Mouse (Mus musculus): ENCODE data around the gene Pitpnc1. TPM values are rescaled to one million over a fixed set of nuclear protein-coding genes. Genes with fewer than 3 reads are reported as not detected.

Gene Pitpnc1
- polyA plus RNA-seq, 1 experiment from 2014 or later, result 20.4 TPM

GRCm38 (mm10) chr11:107264889-107265615 is 205.4 kb downstream of the Pitpnc1 start:
- peaks cover 8% of the 10 kb centered on the region for H3K9me3 ChIP-seq (replicated peaks)
- H3K36me3 ChIP-seq, result peaks cover 14% of the 10 kb centered on the region
- no peak overlapping the region for H3K4me3 ChIP-seq
- peaks cover 15% of the 10 kb centered on the region; the same call in 1 of the 2 replicates for H3K4me1 ChIP-seq
- 83% methylated on average over 20 of the region's 20 CpGs for WGBS
- no peak overlapping the region for H3K27ac ChIP-seq (replicated peaks)
- DNase-seq (ENCODE audit: low spot score), result no peak
- no peaks in the 10 kb centered on the region for H3K27me3 ChIP-seq (ENCODE audit: low read depth, poor library complexity, severe bottlenecking)

- H3K36me3 ChIP-seq, result peaks cover 9% of the 10 kb centered on the region
- 82% methylated on average over 9 of the region's 9 CpGs for WGBS
- no peaks in the 10 kb centered on the region for H3K27me3 ChIP-seq (ENCODE audit: low read depth, poor library complexity, severe bottlenecking)
- H3K27ac ChIP-seq (replicated peaks), result no peak overlapping the region
- H3K9me3 ChIP-seq (replicated peaks), result peaks cover 8% of the 10 kb centered on the region
- no peak overlapping the region for H3K4me3 ChIP-seq
- H3K4me1 ChIP-seq, result peaks cover 21% of the 10 kb centered on the region
- no peak for DNase-seq (ENCODE audit: low spot score)
These were observed 206.7 kb downstream of the Pitpnc1 start for GRCm38 (mm10) chr11:107263838-107264237.

DNA sequence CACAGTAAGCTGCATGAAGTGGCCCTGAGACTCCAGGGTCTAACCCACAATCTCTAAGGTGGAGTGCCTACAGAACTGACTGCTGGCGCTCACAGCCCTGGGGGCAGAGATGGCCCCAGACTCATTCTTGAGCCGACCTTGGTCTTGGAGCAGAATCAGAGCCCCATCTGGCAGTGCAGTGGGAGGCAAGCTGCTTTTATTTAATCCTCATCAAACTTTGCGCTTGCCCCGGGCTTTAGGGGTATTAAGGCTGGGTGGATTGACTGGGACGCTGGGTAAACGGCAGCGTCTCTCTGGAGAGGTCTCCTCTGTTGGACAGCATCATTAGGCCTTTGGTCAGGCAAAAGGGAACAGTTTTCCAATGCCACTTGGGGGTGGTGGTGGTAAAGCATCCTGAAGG is 211.1 kb downstream of the Pitpnc1 start:
- H3K9me3 ChIP-seq (replicated peaks), result no peaks in the 10 kb centered on the region
- H3K36me3 ChIP-seq, result 0 out of 2 replicates have a peak, but pooled peaks cover 3% of the 10 kb centered on the region
- peaks cover 11% of the 10 kb centered on the region for H3K4me1 ChIP-seq
- H3K27me3 ChIP-seq (ENCODE audit: low read depth, poor library complexity, severe bottlenecking), result no peaks in the 10 kb centered on the region
- 81% methylated on average over 7 of the region's 7 CpGs for WGBS
- no peak for DNase-seq (ENCODE audit: low spot score)
- H3K27ac ChIP-seq (replicated peaks), result no peak overlapping the region
- H3K4me3 ChIP-seq, result no peak overlapping the region

GRCm38 (mm10) chr11:107255185-107255584 is 215.3 kb downstream of the Pitpnc1 start:
- Histone ChIP-seq H3K27ac (replicated peaks) (no peak overlapping the region), H3K27me3 (ENCODE audit: low read depth, poor library complexity, severe bottlenecking) (no peaks in the 10 kb centered on the region), H3K36me3 (peaks cover 23% of the 10 kb centered on the region), H3K4me3 (no peak overlapping the region), H3K9me3 (replicated peaks) (no peaks in the 10 kb centered on the region), H3K4me1 (peaks cover 6% of the 10 kb centered on the region)
- DNase-seq (ENCODE audit: low spot score), result no peak
- 92% methylated on average over 11 of the region's 11 CpGs for WGBS

GRCm38 (mm10) chr11:107254181-107254580 is 216.3 kb downstream of the Pitpnc1 start:
- no peaks in the 10 kb centered on the region for H3K9me3 ChIP-seq (replicated peaks)
- H3K36me3 ChIP-seq, result peaks cover 25% of the 10 kb centered on the region
- H3K27me3 ChIP-seq (ENCODE audit: low read depth, poor library complexity, severe bottlenecking), result no peaks in the 10 kb centered on the region
- 86% methylated on average over 7 of the region's 7 CpGs for WGBS
- H3K27ac ChIP-seq (replicated peaks), result no peak overlapping the region
- no peak for DNase-seq (ENCODE audit: low spot score)
- H3K4me3 ChIP-seq, result no peak overlapping the region
- H3K4me1 ChIP-seq, result no peaks in the 10 kb centered on the region

DNA sequence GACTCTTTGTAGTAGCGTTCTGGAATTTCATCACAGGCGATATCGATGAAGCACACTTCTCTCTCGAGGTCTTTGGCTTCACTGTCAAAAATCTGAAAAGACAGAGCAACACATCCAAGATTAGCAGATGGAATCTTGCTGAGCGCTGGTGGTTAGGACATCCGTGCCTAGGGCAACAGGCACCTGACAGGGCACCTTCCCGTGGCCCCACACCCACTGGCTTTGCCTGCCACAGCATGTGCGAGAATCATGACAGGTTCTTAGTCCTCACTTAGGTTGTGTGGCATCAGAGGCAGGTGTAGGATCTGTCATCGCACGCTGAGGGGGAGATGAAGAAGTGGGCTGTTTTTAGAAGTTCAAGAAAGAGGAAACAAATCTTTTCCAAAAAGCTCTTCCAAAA is 218.5 kb downstream of the Pitpnc1 start:
- no peaks in the 10 kb centered on the region for H3K9me3 ChIP-seq (replicated peaks)
- H3K4me1 ChIP-seq, result no peaks in the 10 kb centered on the region
- H3K27me3 ChIP-seq (ENCODE audit: low read depth, poor library complexity, severe bottlenecking), result no peaks in the 10 kb centered on the region
- 96% methylated on average over 10 of the region's 10 CpGs for WGBS
- H3K4me3 ChIP-seq, result no peak overlapping the region
- DNase-seq (ENCODE audit: low spot score), result no peak
- H3K27ac ChIP-seq (replicated peaks), result no peak overlapping the region
- peaks cover 38% of the 10 kb centered on the region for H3K36me3 ChIP-seq

- Histone ChIP-seq H3K4me3 (no peak overlapping the region), H3K27ac (replicated peaks) (no peak overlapping the region), H3K36me3 (peaks cover 38% of the 10 kb centered on the region), H3K9me3 (replicated peaks) (no peaks in the 10 kb centered on the region), H3K4me1 (no peaks in the 10 kb centered on the region), H3K27me3 (ENCODE audit: low read depth, poor library complexity, severe bottlenecking) (no peaks in the 10 kb centered on the region)
- 87% methylated on average over 7 of the region's 7 CpGs for WGBS
- DNase-seq (ENCODE audit: low spot score), result no peak
These were observed 219.0 kb downstream of the Pitpnc1 start for GRCm38 (mm10) chr11:107251460-107251859.

- no peak overlapping the region for H3K27ac ChIP-seq (replicated peaks)
- peaks cover 39% of the 10 kb centered on the region for H3K36me3 ChIP-seq
- DNase-seq (ENCODE audit: low spot score), result no peak
- no peaks in the 10 kb centered on the region for H3K4me1 ChIP-seq
- WGBS, result 97% methylated on average over 8 of the region's 8 CpGs
- H3K4me3 ChIP-seq, result no peak overlapping the region
- no peaks in the 10 kb centered on the region for H3K27me3 ChIP-seq (ENCODE audit: low read depth, poor library complexity, severe bottlenecking)
- no peaks in the 10 kb centered on the region for H3K9me3 ChIP-seq (replicated peaks)
These were observed 219.6 kb downstream of the Pitpnc1 start for GRCm38 (mm10) chr11:107250882-107251281.

- no peaks in the 10 kb centered on the region for H3K9me3 ChIP-seq (replicated peaks)
- no peak overlapping the region for H3K27ac ChIP-seq (replicated peaks)
- peaks cover 44% of the 10 kb centered on the region for H3K36me3 ChIP-seq
- DNase-seq (ENCODE audit: low spot score), result no peak
- no peaks in the 10 kb centered on the region for H3K27me3 ChIP-seq (ENCODE audit: low read depth, poor library complexity, severe bottlenecking)
- WGBS, result 98% methylated on average over 7 of the region's 7 CpGs
- H3K4me3 ChIP-seq, result no peak overlapping the region
- no peaks in the 10 kb centered on the region for H3K4me1 ChIP-seq
These were observed 221.7 kb downstream of the Pitpnc1 start for GRCm38 (mm10) chr11:107248753-107249152.

DNA sequence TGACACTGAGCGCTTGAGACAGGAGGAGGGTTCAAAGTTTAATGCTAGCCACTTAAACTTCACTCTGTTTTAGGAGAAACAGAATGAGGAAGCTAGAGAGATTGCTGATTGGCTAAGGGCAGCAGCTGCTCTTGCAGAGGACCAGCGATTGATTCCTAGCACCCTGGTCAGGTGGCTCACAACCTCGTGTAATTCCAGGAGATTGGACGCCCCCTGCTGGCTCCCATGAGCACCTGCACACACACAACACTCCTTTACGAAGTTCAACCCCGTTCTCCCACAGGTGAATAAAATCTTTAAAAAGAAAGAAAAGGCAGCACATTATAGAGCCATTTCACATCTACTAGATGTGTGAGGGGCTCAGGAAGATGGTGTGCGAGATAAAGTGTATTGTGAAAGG is 224.8 kb downstream of the Pitpnc1 start:
- WGBS, result 89% methylated on average over 7 of the region's 7 CpGs
- no peak overlapping the region for H3K4me3 ChIP-seq
- H3K27me3 ChIP-seq (ENCODE audit: low read depth, poor library complexity, severe bottlenecking), result no peaks in the 10 kb centered on the region
- no peaks in the 10 kb centered on the region for H3K9me3 ChIP-seq (replicated peaks)
- no peak overlapping the region for H3K27ac ChIP-seq (replicated peaks)
- peaks cover 28% of the 10 kb centered on the region for H3K36me3 ChIP-seq
- no peak for DNase-seq (ENCODE audit: low spot score)
- peaks cover 11% of the 10 kb centered on the region for H3K4me1 ChIP-seq

- H3K27me3 ChIP-seq (ENCODE audit: low read depth, poor library complexity, severe bottlenecking), result no peaks in the 10 kb centered on the region
- no peak for DNase-seq (ENCODE audit: low spot score)
- H3K4me1 ChIP-seq, result peaks cover 11% of the 10 kb centered on the region
- peaks cover 11% of the 10 kb centered on the region for H3K36me3 ChIP-seq
- 0 out of 2 replicates have a peak overlapping the region, but pooled peaks have one; percentile 10 for H3K27ac ChIP-seq (replicated peaks)
- no peak overlapping the region for H3K4me3 ChIP-seq
- 76% methylated on average over 6 of the region's 6 CpGs for WGBS
- no peaks in the 10 kb centered on the region for H3K9me3 ChIP-seq (replicated peaks)
These were observed 227.4 kb downstream of the Pitpnc1 start for GRCm38 (mm10) chr11:107243126-107243525.

GRCm38 (mm10) chr11:107241678-107242077 is 228.8 kb downstream of the Pitpnc1 start:
- no peak overlapping the region for H3K27ac ChIP-seq (replicated peaks)
- H3K4me1 ChIP-seq, result peaks cover 11% of the 10 kb centered on the region
- WGBS, result 89% methylated on average over 7 of the region's 7 CpGs
- DNase-seq (ENCODE audit: low spot score), result no peak
- no peaks in the 10 kb centered on the region for H3K9me3 ChIP-seq (replicated peaks)
- no peaks in the 10 kb centered on the region for H3K27me3 ChIP-seq (ENCODE audit: low read depth, poor library complexity, severe bottlenecking)
- H3K4me3 ChIP-seq, result no peak overlapping the region
- H3K36me3 ChIP-seq, result peaks cover 8% of the 10 kb centered on the region

DNA sequence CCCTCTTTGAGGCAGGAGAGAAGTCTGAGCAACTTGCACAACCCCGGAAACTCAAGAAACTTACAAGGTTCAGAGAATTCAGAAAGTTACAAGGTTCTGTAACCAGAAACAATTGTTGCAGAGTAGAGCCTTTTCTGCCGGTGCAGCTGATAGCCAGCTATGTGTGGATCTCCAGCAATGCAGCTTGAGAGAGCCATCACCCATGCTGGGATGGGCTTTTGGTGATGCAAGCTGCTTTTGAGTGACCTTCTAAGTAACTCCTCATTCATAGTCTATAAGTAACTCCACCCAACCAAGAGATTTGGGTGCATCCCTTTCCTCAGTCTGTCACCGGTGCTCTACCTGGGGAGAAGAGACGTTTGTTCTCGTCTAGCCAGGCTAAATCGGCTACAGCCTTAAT is 232.0 kb downstream of the Pitpnc1 start:
- 93% methylated on average over 6 of the region's 6 CpGs for WGBS
- Histone ChIP-seq H3K9me3 (replicated peaks) (no peaks in the 10 kb centered on the region), H3K4me3 (no peak overlapping the region), H3K4me1 (peaks cover 10% of the 10 kb centered on the region), H3K27ac (replicated peaks) (no peak overlapping the region), H3K27me3 (ENCODE audit: low read depth, poor library complexity, severe bottlenecking) (no peaks in the 10 kb centered on the region), H3K36me3 (peaks cover 5% of the 10 kb centered on the region; the same call in 1 of the 2 replicates)
- DNase-seq (ENCODE audit: low spot score), result no peak
